Mouse (Mus musculus): ENCODE data around the gene Golga2.

GRCm38 (mm10) chr2:32339912-32340642, 52.9 kb downstream of the Golga2 start:
- TF ChIP-seq CTCF (IDR thresholded peaks at IDR 0.05; ENCODE audit: extremely low read depth, insufficient read depth, low read length): no peak
- no peak for TF ChIP-seq POLR2A (IDR thresholded peaks at IDR 0.05; ENCODE audit: extremely low read depth, insufficient read depth, low read length)

All from cortical plate, adult 2 months (tissue).